Mouse (Mus musculus): ENCODE data around the gene Rabl3. TPM values are rescaled to one million over a fixed set of nuclear protein-coding genes. Genes with fewer than 3 reads are reported as not detected.

The Rabl3 gene
- polyA plus RNA-seq (2015; fragmentation: Nextera tagmentation; extraction: Ambion mirVana), result 8.6 and 11.8 TPM in 2 replicates

GRCm38 (mm10) chr16:37539611-37540580 is at the start of gene Rabl3, which contains the start of gene Gtf2e1:
Gene Rabl3 (plus strand): TSS chr16:37539885.
Gene Gtf2e1 (minus strand): TSS chr16:37539789.

GRCm38 (mm10) chr16:37579994-37580393 is 40.3 kb downstream of the Rabl3 start, which contains the start of gene Hgd:
Gene Hgd (plus strand): TSS chr16:37580153.

Other genes with a start within 250 kb of the Rabl3 start
- gene Stxbp5l, start 154.9 kb upstream of the Rabl3 start, polyA plus RNA-seq (2015; fragmentation: Nextera tagmentation; extraction: Ambion mirVana), result 1.1 and 1.7 TPM in 2 replicates
- 10.1 and 14.0 TPM in 2 replicates for gene Gtf2e1, start 96 bp upstream of the Rabl3 start, polyA plus RNA-seq (2015; fragmentation: Nextera tagmentation; extraction: Ambion mirVana)
- gene Hgd, start 40.3 kb downstream of the Rabl3 start, polyA plus RNA-seq (2015; fragmentation: Nextera tagmentation; extraction: Ambion mirVana), result 3.6 and 7.2 TPM in 2 replicates
- 216 and 340 TPM in 2 replicates for gene Ndufb4, start 114.6 kb downstream of the Rabl3 start, polyA plus RNA-seq (2015; fragmentation: Nextera tagmentation; extraction: Ambion mirVana)
- gene Fstl1, start 237.0 kb downstream of the Rabl3 start, polyA plus RNA-seq (2015; fragmentation: Nextera tagmentation; extraction: Ambion mirVana), result 271 and 323 TPM in 2 replicates